14 mouse cellular contexts compared by ENCODE assay signal in genomic region chr13:97468874-97469593, GRCm38 (mm10).
DNase-seq lines count a peak whose midpoint lies in the region; ATAC-seq and TF ChIP-seq lines count a peak whose summit lies in the region.
"Had no signal": no experiment of that assay in that cellular context is flagged by ENCODE, and none has a peak within 500 bp of the region (broad histone marks: within the 10 kb centered on the region; RNA-seq: fewer than 3 reads in every experiment).

No protein-coding gene starts in this region.

- no peak overlapping the region for H3K4me3 ChIP-seq in midbrain, embryonic 13.5 days (replicated peaks)
- no peak overlapping the region for H3K4me3 ChIP-seq in midbrain, embryonic 11.5 days (ENCODE audit: low read depth, low read length)
- no peak overlapping the region for H3K4me3 ChIP-seq in forebrain, embryonic 14.5 days (ENCODE audit: low read depth, low read length)
- H3K4me3 ChIP-seq in hindbrain, postnatal 0 days (ENCODE audit: low read length): no peak overlapping the region

- no peaks in the 10 kb centered on the region for H3K36me3 ChIP-seq in midbrain, embryonic 13.5 days
- H3K36me3 ChIP-seq in midbrain, embryonic 11.5 days (ENCODE audit: control insufficient read depth, insufficient read depth, low read length): no peaks in the 10 kb centered on the region
- no peaks in the 10 kb centered on the region for H3K36me3 ChIP-seq in forebrain, embryonic 14.5 days (ENCODE audit: control insufficient read depth, insufficient read depth, low read length)
- H3K36me3 ChIP-seq in hindbrain, postnatal 0 days (ENCODE audit: insufficient read depth, low read length): no peaks in the 10 kb centered on the region

- WGBS in midbrain, embryonic 13.5 days: 64% methylated on average over 10 of the region's 10 CpGs
- WGBS in midbrain, embryonic 11.5 days: 86% methylated on average over 10 of the region's 10 CpGs
- WGBS in forebrain, embryonic 14.5 days: 70% methylated on average over 10 of the region's 10 CpGs
- 41% methylated on average over 10 of the region's 10 CpGs for WGBS in hindbrain, postnatal 0 days

- no peaks in the 10 kb centered on the region for H3K9me3 ChIP-seq in midbrain, embryonic 13.5 days
- no peaks in the 10 kb centered on the region for H3K9me3 ChIP-seq in midbrain, embryonic 11.5 days (ENCODE audit: control insufficient read depth, low read length)
- H3K9me3 ChIP-seq in forebrain, embryonic 14.5 days (replicated peaks; ENCODE audit: control insufficient read depth, low read length): no peaks in the 10 kb centered on the region
- no peaks in the 10 kb centered on the region for H3K9me3 ChIP-seq in hindbrain, postnatal 0 days (ENCODE audit: low read length)

- DNase-seq in midbrain, embryonic 11.5 days (ENCODE audit: low spot score, missing footprints): no peak
- DNase-seq in forebrain, embryonic 14.5 days (ENCODE audit: low spot score): peak; percentile 63
- peak; percentile 69 for DNase-seq in hindbrain, postnatal 0 days (ENCODE audit: low spot score)
- no peak for DNase-seq in gastrocnemius, postnatal 4 days (ENCODE audit: low spot score in 2 of 2)
- DNase-seq: cerebellum, adult 2 months; kidney, adult 11 months; right cerebral cortex, postnatal 14 days; thymus, adult 18-20 months had no signal

- no peak for TF ChIP-seq CTCF in hindbrain, postnatal 0 days (IDR thresholded peaks at IDR 0.05; ENCODE audit: low read depth)

- no peaks in the 10 kb centered on the region for H3K27me3 ChIP-seq in midbrain, embryonic 13.5 days
- H3K27me3 ChIP-seq in midbrain, embryonic 11.5 days (ENCODE audit: control insufficient read depth, insufficient read depth, low read length): no peaks in the 10 kb centered on the region
- no peaks in the 10 kb centered on the region for H3K27me3 ChIP-seq in forebrain, embryonic 14.5 days (replicated peaks; ENCODE audit: control insufficient read depth, insufficient read depth, low read length)
- no peaks in the 10 kb centered on the region for H3K27me3 ChIP-seq in hindbrain, postnatal 0 days (ENCODE audit: insufficient read depth, low read length)
- H3K27me3 ChIP-seq: CH12.LX, Patski had no signal

- no peak overlapping the region for H3K9ac ChIP-seq in midbrain, embryonic 13.5 days (replicated peaks)
- H3K9ac ChIP-seq in midbrain, embryonic 11.5 days (ENCODE audit: low read length): no peak overlapping the region
- no peak overlapping the region for H3K9ac ChIP-seq in forebrain, embryonic 14.5 days (ENCODE audit: low read length)
- no peak overlapping the region for H3K9ac ChIP-seq in hindbrain, postnatal 0 days (replicated peaks; ENCODE audit: low read length)

- peak; percentile 74 for ATAC-seq in midbrain, embryonic 13.5 days
- ATAC-seq in midbrain, embryonic 11.5 days (ENCODE audit: low FRiP score): no peak
- ATAC-seq in forebrain, embryonic 14.5 days: peak; percentile 70
- peak; percentile 83 for ATAC-seq in hindbrain, postnatal 0 days
- no peak for ATAC-seq in megakaryocyte-erythroid progenitor cell, adult 5-6 weeks (replicated peaks; ENCODE audit: low FRiP score, low TSS enrichment, poor library complexity, severe bottlenecking)
- no peak for ATAC-seq in activated CD4-positive, CD25-positive, alpha-beta regulatory T cell, adult 4 months

- no peak overlapping the region for H3K4me2 ChIP-seq in midbrain, embryonic 13.5 days (replicated peaks)
- no peak overlapping the region for H3K4me2 ChIP-seq in midbrain, embryonic 11.5 days
- H3K4me2 ChIP-seq in forebrain, embryonic 14.5 days (ENCODE audit: low read length): no peak overlapping the region
- no peak overlapping the region for H3K4me2 ChIP-seq in hindbrain, postnatal 0 days (ENCODE audit: low read depth, low read length)
- H3K4me2 ChIP-seq: liver, embryonic 11.5 days had no signal

- H3K4me1 ChIP-seq in midbrain, embryonic 13.5 days (replicated peaks): peaks cover 20% of the 10 kb centered on the region
- peaks cover 10% of the 10 kb centered on the region; the same call in 1 of the 2 replicates for H3K4me1 ChIP-seq in midbrain, embryonic 11.5 days (ENCODE audit: control insufficient read depth, insufficient read depth, low read length)
- peaks cover 12% of the 10 kb centered on the region for H3K4me1 ChIP-seq in forebrain, embryonic 14.5 days (ENCODE audit: control insufficient read depth, insufficient read depth, low read length)
- 0 out of 2 replicates have a peak, but pooled peaks cover 4% of the 10 kb centered on the region for H3K4me1 ChIP-seq in hindbrain, postnatal 0 days (ENCODE audit: insufficient read depth, low read length)

- H3K27ac ChIP-seq in midbrain, embryonic 13.5 days: peak overlapping the region; percentile 53; the same call in 1 of the 2 replicates
- H3K27ac ChIP-seq in midbrain, embryonic 11.5 days (ENCODE audit: low read depth, low read length): no peak overlapping the region
- no peak overlapping the region for H3K27ac ChIP-seq in forebrain, embryonic 14.5 days (ENCODE audit: low read depth, low read length)
- H3K27ac ChIP-seq in hindbrain, postnatal 0 days: peak overlapping the region; percentile 32; the same call in 1 of the 2 replicates

Comparison
In these comparisons a context has a peak if more than half of its experiments do, and no peak if none do; other contexts are left out.
1. ATAC-seq: peak in midbrain, embryonic 13.5 days (single experiment), forebrain, embryonic 14.5 days (single experiment) and hindbrain, postnatal 0 days (single experiment); none in midbrain, embryonic 11.5 days (single experiment), megakaryocyte-erythroid progenitor cell, adult 5-6 weeks (single experiment) and activated CD4-positive, CD25-positive, alpha-beta regulatory T cell, adult 4 months (single experiment).
2. H3K27ac ChIP-seq: peak in midbrain, embryonic 13.5 days (single experiment) and hindbrain, postnatal 0 days (single experiment); none in midbrain, embryonic 11.5 days (single experiment) and forebrain, embryonic 14.5 days (single experiment).
3. DNase-seq: peak in forebrain, embryonic 14.5 days (single experiment) and hindbrain, postnatal 0 days (single experiment); none in midbrain, embryonic 11.5 days (single experiment) and gastrocnemius, postnatal 4 days (0 of 2).